Mouse (Mus musculus) spleen, postnatal 10 days (tissue): ENCODE data around the gene Gm20929.
"Not testable (repeated sequence)": the region's sequence is repeated elsewhere in the genome, so short reads cannot be mapped to it uniquely, and the experiment has no call there.

Experiments
- DNase-seq, 2 experiments: peaks; one replicate each; pipeline ENCODE4 v3.0.0; 2021 to 2022; ENCODE audit warnings: low spot score in 2 of 2

The Gm20929 gene

DNA sequence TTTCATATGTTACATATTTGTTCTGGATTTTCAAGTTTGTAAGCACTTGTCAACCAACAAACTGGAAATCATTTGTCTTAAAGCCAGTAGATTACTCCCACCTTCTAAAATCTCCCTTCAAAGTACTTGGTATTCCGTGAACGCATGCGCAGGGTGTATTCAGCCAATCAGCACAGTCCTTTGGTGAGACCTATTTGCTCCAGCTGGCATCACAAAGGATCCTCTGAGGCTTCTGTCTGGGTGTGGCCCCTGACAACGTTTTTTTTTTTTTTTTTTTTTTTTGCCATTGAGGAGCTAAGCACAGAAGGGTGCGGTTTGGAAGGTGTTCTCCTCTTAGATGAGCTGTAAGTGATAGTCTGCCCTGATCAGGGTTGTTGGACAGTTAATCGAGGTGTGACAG is at the start of gene Gm20929:
Gm20929 (plus strand) TSS at position 301 of the 400 bp plus-strand sequence.
- DNase-seq, result not testable (repeated sequence)
